Mouse (Mus musculus) hindbrain, embryonic 11.5 days (tissue): ENCODE results near the gene Abr. TPM values are rescaled to one million over a fixed set of nuclear protein-coding genes. Genes with fewer than 3 reads are reported as not detected.

Experiments
- ATAC-seq: fragments of 200-750 bp; cut with Nextera tagmentation; 2 replicates; pipeline ENCODE4 v1.8.0; 2017; ENCODE audit warnings: mild to moderate bottlenecking, moderate TSS enrichment, moderate library complexity; ENCODE audit not compliant: low FRiP score
- DNase-seq: peaks from one replicate; pipeline ENCODE4 v3.0.0-alpha.2; 2015; ENCODE audit warnings: low spot score
- H3K27ac ChIP-seq: fragments of 300-500 bp; sonication (generic); 2 replicates; pipeline ENCODE4 v1.5.1; 2014; ENCODE audit warnings: mild to moderate bottlenecking, low read depth, low read length
- H3K27me3 ChIP-seq: fragments of 300-500 bp; sonication (generic); 2 replicates; pipeline ENCODE4 v1.6.1; 2014; ENCODE audit warnings: mild to moderate bottlenecking, low read length, moderate library complexity, mixed read lengths; ENCODE audit not compliant: control insufficient read depth, insufficient read depth
- H3K36me3 ChIP-seq: fragments of 300-500 bp; sonication (generic); 2 replicates; pipeline ENCODE4 v1.6.1; 2014; ENCODE audit warnings: mild to moderate bottlenecking, low read length, moderate library complexity, mixed read lengths; ENCODE audit not compliant: control insufficient read depth, insufficient read depth
- H3K4me1 ChIP-seq: fragments of 300-500 bp; sonication (generic); replicated peaks from 2 replicates; pipeline ENCODE4 v1.6.1; 2014; ENCODE audit warnings: low read length, mixed read lengths; ENCODE audit not compliant: control insufficient read depth, insufficient read depth
- H3K4me2 ChIP-seq: fragments of 300-500 bp; sonication (generic); replicated peaks from 2 replicates; pipeline ENCODE4 v1.6.1; 2014; ENCODE audit warnings: mild to moderate bottlenecking, low read depth, low read length
- H3K4me3 ChIP-seq: fragments of 300-500 bp; sonication (generic); 2 replicates; pipeline ENCODE4 v1.5.1; 2014; ENCODE audit warnings: low read depth, low read length
- H3K9ac ChIP-seq: fragments of 300-500 bp; sonication (generic); 2 replicates; pipeline ENCODE4 v1.6.1; 2014; ENCODE audit warnings: low read depth, low read length
- H3K9me3 ChIP-seq: fragments of 300-500 bp; sonication (generic); 2 replicates; pipeline ENCODE4 v1.6.1; 2016; ENCODE audit warnings: low read length; ENCODE audit not compliant: control insufficient read depth
- whole genome bisulfite sequencing: fragments of 180-500 bp; shearing (Covaris S2); extraction: QIAGEN DNeasy Blood & Tissue Kit; methylation state at CpG from one replicate; pipeline ENCODE4 v1.1.7; 2014; 5-methylcytosine and 5-hydroxymethylcytosine counted together
- polyA plus RNA-seq: library from polyadenylated mRNA; unstranded; fragments of >200 nt; fragmentation: Nextera tagmentation; extraction: Ambion mirVana; gene quantifications from 2 replicates; pipeline ENCODE4 v1.2.1, GENCODE M21; 2014

Gene Abr
- polyA plus RNA-seq, 1 experiment from 2014 or later, result 35.8 TPM

- no peaks in the 10 kb centered on the region; the same call in 1 of the 2 replicates for H3K4me1 ChIP-seq
Observed at GRCm38 (mm10) chr11:76650862-76651560, 28.9 kb upstream of the Abr start.

GRCm38 (mm10) chr11:76647500-76647899 lies 25.4 kb upstream of the Abr start:
- ATAC-seq, result no peak
- Histone ChIP-seq H3K4me2 (peak overlapping the region; percentile 14; the same call in 1 of the 2 replicates), H3K4me3 (no peak overlapping the region), H3K9me3 (no peaks in the 10 kb centered on the region), H3K4me1 (peaks cover 3% of the 10 kb centered on the region), H3K36me3 (no peaks in the 10 kb centered on the region), H3K27ac (no peak overlapping the region), H3K9ac (no peak overlapping the region), H3K27me3 (no peaks in the 10 kb centered on the region)
- DNase-seq, result peak; percentile 87
- WGBS, result 12% methylated on average over 9 of the region's 9 CpGs

More at GRCm38 (mm10) chr11:76650862-76651560, 28.9 kb upstream of the Abr start:
- no peak for DNase-seq
- no peak for ATAC-seq
- Histone ChIP-seq H3K36me3 (no peaks in the 10 kb centered on the region), H3K4me2 (no peak overlapping the region), H3K9ac (no peak overlapping the region), H3K9me3 (no peaks in the 10 kb centered on the region), H3K27me3 (no peaks in the 10 kb centered on the region), H3K27ac (no peak overlapping the region), H3K4me3 (no peak overlapping the region)
- WGBS, result 60% methylated on average over 10 of the region's 14 CpGs

GRCm38 (mm10) chr11:76647062-76647461 lies 24.9 kb upstream of the Abr start:
- H3K36me3 ChIP-seq, result no peaks in the 10 kb centered on the region
- 0 out of 2 replicates have a peak overlapping the region, but pooled peaks have one; percentile 12 for H3K9ac ChIP-seq
- no peak overlapping the region for H3K27ac ChIP-seq
- no peak for ATAC-seq
- peak; percentile 34 for DNase-seq
- peaks cover 3% of the 10 kb centered on the region for H3K4me1 ChIP-seq
- H3K9me3 ChIP-seq, result no peaks in the 10 kb centered on the region
- no peaks in the 10 kb centered on the region for H3K27me3 ChIP-seq
- peak overlapping the region; percentile 14; the same call in 1 of the 2 replicates for H3K4me2 ChIP-seq
- WGBS, result 6% methylated on average over 7 of the region's 7 CpGs
- no peak overlapping the region for H3K4me3 ChIP-seq

GRCm38 (mm10) chr11:76645955-76646354 lies 23.8 kb upstream of the Abr start:
- under 1% methylated on average over 19 of the region's 19 CpGs for WGBS
- Histone ChIP-seq H3K27me3 (no peaks in the 10 kb centered on the region), H3K9ac (peak overlapping the region; percentile 53; the same call in 1 of the 2 replicates), H3K4me3 (peak overlapping the region; percentile 16; the same call in 1 of the 2 replicates), H3K4me2 (peak overlapping the region; percentile 51), H3K36me3 (no peaks in the 10 kb centered on the region), H3K27ac (no peak overlapping the region), H3K9me3 (no peaks in the 10 kb centered on the region), H3K4me1 (peaks cover 3% of the 10 kb centered on the region)
- DNase-seq (peak; percentile 97), ATAC-seq (peak; percentile 69)

GRCm38 (mm10) chr11:76645036-76645435 lies 22.9 kb upstream of the Abr start:
- Histone ChIP-seq H3K9ac (no peak overlapping the region), H3K27ac (peak overlapping the region; percentile 58), H3K4me1 (peaks cover 3% of the 10 kb centered on the region), H3K9me3 (no peaks in the 10 kb centered on the region), H3K27me3 (no peaks in the 10 kb centered on the region), H3K4me2 (no peak overlapping the region), H3K36me3 (no peaks in the 10 kb centered on the region), H3K4me3 (no peak overlapping the region)
- ATAC-seq, result no peak
- WGBS, result 70% methylated on average over 9 of the region's 9 CpGs
- DNase-seq, result no peak

- H3K9ac ChIP-seq, result no peak overlapping the region
- DNase-seq, result no peak
- H3K4me2 ChIP-seq, result no peak overlapping the region
- 44% methylated on average over 6 of the region's 6 CpGs for WGBS
- H3K4me3 ChIP-seq, result no peak overlapping the region
- no peaks in the 10 kb centered on the region for H3K9me3 ChIP-seq
- H3K36me3 ChIP-seq, result no peaks in the 10 kb centered on the region
- ATAC-seq, result no peak
- H3K27me3 ChIP-seq, result no peaks in the 10 kb centered on the region
- H3K27ac ChIP-seq, result peak overlapping the region; percentile 58
- peaks cover 3% of the 10 kb centered on the region for H3K4me1 ChIP-seq
Observed at GRCm38 (mm10) chr11:76644257-76644656, 22.1 kb upstream of the Abr start.

- DNase-seq (no peak), ATAC-seq (no peak)
- no peaks in the 10 kb centered on the region for H3K36me3 ChIP-seq
- H3K27ac ChIP-seq, result no peak overlapping the region
- WGBS, result 75% methylated on average over 4 of the region's 4 CpGs
- no peaks in the 10 kb centered on the region for H3K9me3 ChIP-seq
- no peak overlapping the region for H3K4me3 ChIP-seq
- H3K4me1 ChIP-seq, result peaks cover 3% of the 10 kb centered on the region
- H3K4me2 ChIP-seq, result no peak overlapping the region
- no peaks in the 10 kb centered on the region for H3K27me3 ChIP-seq
- no peak overlapping the region for H3K9ac ChIP-seq
Observed at GRCm38 (mm10) chr11:76640231-76640630, 18.1 kb upstream of the Abr start.

- Histone ChIP-seq H3K9ac (no peak overlapping the region), H3K27ac (no peak overlapping the region), H3K36me3 (no peaks in the 10 kb centered on the region), H3K27me3 (no peaks in the 10 kb centered on the region), H3K4me2 (no peak overlapping the region), H3K9me3 (no peaks in the 10 kb centered on the region), H3K4me3 (no peak overlapping the region), H3K4me1 (no peaks in the 10 kb centered on the region)
- 85% methylated on average over 17 of the region's 17 CpGs for WGBS
- DNase-seq (no peak), ATAC-seq (no peak)
Observed at GRCm38 (mm10) chr11:76639269-76639985, 17.3 kb upstream of the Abr start.
